Mouse (Mus musculus) right cerebral cortex, adult 2 months (tissue): ENCODE measurements around the gene Gm10409.
"Not testable (repeated sequence)": the region's sequence is repeated elsewhere in the genome, so short reads cannot be mapped to it uniquely, and the experiment has no call there.

Experiments
- DNase-seq, 2 experiments: peaks; one replicate each; pipeline ENCODE4 v3.0.0; 2021 to 2022; ENCODE audit warnings: low spot score in 2 of 2

Gm10409 gene

GRCm38 (mm10) chr14:3412314-3412713 lies at the start of gene Gm10409:
Gene Gm10409, plus strand, starts transcription at chr14:3412614.
- DNase-seq: not testable (repeated sequence)

DNA sequence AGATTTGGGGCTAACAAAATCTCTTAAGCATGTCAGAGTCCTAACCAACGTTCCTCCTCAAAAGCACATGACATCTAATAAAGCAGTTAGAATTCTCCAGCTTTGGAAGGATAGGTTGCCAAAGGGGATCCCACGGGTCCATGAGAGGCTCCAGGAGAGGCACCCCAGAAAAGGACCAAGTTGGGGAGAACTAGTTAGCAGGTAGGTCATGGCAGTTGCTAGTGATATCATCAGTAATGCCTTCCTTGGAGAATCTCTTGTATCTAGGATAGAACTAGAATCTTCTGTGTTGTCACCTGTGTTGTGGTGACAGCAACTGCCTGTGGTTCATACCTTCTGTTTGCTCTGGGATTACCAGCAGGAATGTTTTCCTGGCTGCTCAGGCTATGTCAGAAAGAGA lies 17.6 kb upstream of the Gm10409 start, which contains the start of gene Gm10413:
Gm10413 (plus strand) TSS at position 301 of the 400 bp plus-strand sequence.
- DNase-seq: not testable (repeated sequence)

- not testable (repeated sequence) for DNase-seq
These were observed 15.4 kb downstream of the Gm10409 start, which contains the start of gene Gm3005 for GRCm38 (mm10) chr14:3427803-3428202. Gene Gm3005, plus strand, starts transcription at chr14:3428103.

DNA sequence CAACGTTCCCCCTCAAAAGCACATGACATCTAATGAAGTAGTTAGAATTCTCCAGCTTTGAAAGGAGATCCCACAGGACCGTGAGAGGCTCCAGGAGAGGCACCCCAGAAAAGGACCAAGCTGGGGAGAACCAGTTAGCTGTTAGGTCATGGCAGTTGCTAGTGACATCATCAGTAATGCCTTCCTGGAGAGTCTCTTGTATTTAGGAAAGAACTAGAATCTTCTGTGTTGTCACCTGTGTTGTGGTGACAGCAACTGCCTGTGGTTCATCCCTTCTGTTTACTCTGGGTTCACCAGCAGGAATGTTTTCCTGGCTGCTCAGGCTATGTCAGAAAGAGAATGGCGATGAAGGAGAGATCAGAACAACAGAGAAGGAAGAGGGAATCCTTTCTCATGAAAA lies 36.7 kb downstream of the Gm10409 start, which contains the start of gene Gm10408:
Gm10408 (plus strand) TSS at position 301 of the 400 bp plus-strand sequence.
- not testable (repeated sequence) for DNase-seq
